Mouse (Mus musculus): Measurements from ENCODE around the gene Ccdc151.

The Ccdc151 gene

GRCm38 (mm10) chr9:22002194-22003162, at the start of gene Ccdc151, which contains the start of gene Prkcsh:
Ccdc151 (minus strand) TSS chr9:22002634.
Prkcsh (plus strand) TSS chr9:22002806.
- peak; percentile 100 for DNase-seq

GRCm38 (mm10) chr9:22051958-22052254, 49.5 kb upstream of the Ccdc151 start, which contains the start of gene Elavl3:
Elavl3 (minus strand) TSS chr9:22052023.
- peak; percentile 18 for DNase-seq

- DNase-seq = no peak
Measured at GRCm38 (mm10) chr9:22051161-22051957, 48.9 kb upstream of the Ccdc151 start.

GRCm38 (mm10) chr9:22050351-22050889, 48.0 kb upstream of the Ccdc151 start:
- peak; percentile 57 for DNase-seq

- DNase-seq = no peak
Measured at GRCm38 (mm10) chr9:22049721-22050270, 47.4 kb upstream of the Ccdc151 start.

- no peak for DNase-seq
Measured at GRCm38 (mm10) chr9:22049315-22049714, 46.9 kb upstream of the Ccdc151 start.

GRCm38 (mm10) chr9:22047329-22047728, 44.9 kb upstream of the Ccdc151 start:
- no peak for DNase-seq

GRCm38 (mm10) chr9:22041832-22042231, 39.4 kb upstream of the Ccdc151 start:
- no peak for DNase-seq

GRCm38 (mm10) chr9:22037826-22038225, 35.4 kb upstream of the Ccdc151 start:
- no peak for DNase-seq

- DNase-seq = no peak
Measured at GRCm38 (mm10) chr9:22035300-22036044, 33.0 kb upstream of the Ccdc151 start.

- DNase-seq = no peak
Measured at GRCm38 (mm10) chr9:22030386-22030785, 28.0 kb upstream of the Ccdc151 start.

- DNase-seq = no peak
Measured at GRCm38 (mm10) chr9:22028467-22028866, 26.0 kb upstream of the Ccdc151 start.

- DNase-seq = no peak
Measured at GRCm38 (mm10) chr9:22024592-22024991, 22.2 kb upstream of the Ccdc151 start.

GRCm38 (mm10) chr9:22017208-22017825, 14.9 kb upstream of the Ccdc151 start:
- DNase-seq = no peak

- DNase-seq = no peak
Measured at GRCm38 (mm10) chr9:22016245-22016644, 13.8 kb upstream of the Ccdc151 start.

GRCm38 (mm10) chr9:22012731-22013130, 10.3 kb upstream of the Ccdc151 start:
- no peak for DNase-seq

GRCm38 (mm10) chr9:22011055-22011454, 8.6 kb upstream of the Ccdc151 start:
- no peak for DNase-seq

GRCm38 (mm10) chr9:22004546-22004945, 2.1 kb upstream of the Ccdc151 start:
- DNase-seq = no peak

- peak; percentile 54 for DNase-seq
Measured at GRCm38 (mm10) chr9:22003163-22003554, 725 bp upstream of the Ccdc151 start.

- no peak for DNase-seq
Measured at GRCm38 (mm10) chr9:22001633-22002032, 801 bp downstream of the Ccdc151 start.

- no peak for DNase-seq
Measured at GRCm38 (mm10) chr9:22000296-22000695, 2.1 kb downstream of the Ccdc151 start.
